Mouse (Mus musculus) CH12.LX (cell line): ENCODE measurements around the gene Casq1. TPM values are rescaled to one million over a fixed set of nuclear protein-coding genes. Genes with fewer than 3 reads are reported as not detected.

Experiments
- DNase-seq: peaks from one replicate; pipeline ENCODE4 v3.0.0-alpha.2; 2013; ENCODE audit errors: extremely low read depth
- H3K27ac ChIP-seq: 2 replicates; pipeline ENCODE4 v1.5.1; 2012; ENCODE audit warnings: low read depth, mild to moderate bottlenecking, control low read depth, moderate library complexity; ENCODE audit not compliant: insufficient read depth
- H3K27me3 ChIP-seq: replicated peaks from 2 replicates; pipeline ENCODE3; 2012; ENCODE audit warnings: inconsistent platforms
- H3K36me3 ChIP-seq, 2 experiments: replicated peaks in 1 of 2; 2 replicates each; pipeline versions ENCODE3 to v1.6.1; 2012; ENCODE audit warnings: inconsistent platforms in 1 of 2, low read length in 1 of 2, mild to moderate bottlenecking in 1 of 2, mixed read lengths in 1 of 2, moderate library complexity in 1 of 2; ENCODE audit not compliant: control insufficient read depth in 1 of 2, insufficient read depth in 1 of 2
- H3K4me1 ChIP-seq, 2 experiments: 2 replicates each; pipeline ENCODE4 v1.6.1; 2012; ENCODE audit warnings: inconsistent platforms in 1 of 2, moderate library complexity in 1 of 2; ENCODE audit not compliant: insufficient read depth in 2 of 2, control insufficient read depth in 1 of 2
- H3K4me2 ChIP-seq: 2 replicates; pipeline ENCODE4 v1.6.1; 2012; ENCODE audit warnings: low read depth, mild to moderate bottlenecking, control low read depth; ENCODE audit not compliant: poor library complexity, insufficient read depth, severe bottlenecking
- H3K4me3 ChIP-seq, 3 experiments: fragments of 150-350 bp in 1 of 3; sonication (generic) in 1 of 3; replicated peaks in 1 of 3; 2 replicates each; pipeline versions ENCODE3 to v1.5.1; 2011 to 2012; ENCODE audit warnings: low read depth in 2 of 3, low read length in 2 of 3, mild to moderate bottlenecking in 2 of 3, moderate library complexity in 2 of 3, control low read depth in 1 of 3, improper control_type of control experiment in 1 of 3, inconsistent platforms in 1 of 3, mixed read lengths in 1 of 3; ENCODE audit not compliant: poor library complexity in 1 of 3
- H3K79me2 ChIP-seq: replicated peaks from 2 replicates; pipeline ENCODE4 v1.6.1; 2012; ENCODE audit warnings: mild to moderate bottlenecking, moderate library complexity; ENCODE audit not compliant: control insufficient read depth, poor library complexity, insufficient read depth, severe bottlenecking; ENCODE audit errors: extremely low read depth
- H3K9ac ChIP-seq: 2 replicates; pipeline ENCODE4 v1.6.1; 2012; ENCODE audit warnings: low read depth, mild to moderate bottlenecking, control low read depth, moderate library complexity; ENCODE audit not compliant: insufficient read depth
- H3K9me3 ChIP-seq: replicated peaks from 2 replicates; pipeline ENCODE3; 2012; ENCODE audit warnings: low read length, inconsistent platforms, mixed read lengths
- CHD1 ChIP-seq: IDR thresholded peaks from 2 replicates; pipeline ENCODE4 v1.6.1; 2012; ENCODE audit warnings: low read depth, low read length, improper control_type of control experiment, inconsistent platforms
- CHD2 ChIP-seq: IDR thresholded peaks from 2 replicates; pipeline ENCODE4 v1.6.1; 2011; ENCODE audit warnings: low read length, improper control_type of control experiment
- CTCF ChIP-seq, 2 experiments: IDR thresholded peaks in 1 of 2; conservative IDR thresholded peaks in 1 of 2; 2 replicates each; pipeline ENCODE4 v1.5.1; 2011 to 2012; ENCODE audit warnings: low read depth in 2 of 2, low read length in 2 of 2, improper control_type of control experiment in 1 of 2, inconsistent platforms in 1 of 2, mild to moderate bottlenecking in 1 of 2, moderate library complexity in 1 of 2
- E2F4 ChIP-seq: IDR thresholded peaks from 2 replicates; pipeline ENCODE4 v1.6.1; 2011; ENCODE audit warnings: low read depth, low read length, improper control_type of control experiment; ENCODE audit not compliant: insufficient replicate concordance
- EP300 ChIP-seq: IDR thresholded peaks from 2 replicates; pipeline ENCODE4 v1.6.1; 2011; ENCODE audit warnings: low read length, improper control_type of control experiment
- ETS1 ChIP-seq: conservative IDR thresholded peaks from 2 replicates; pipeline ENCODE4 v1.6.1; 2012; ENCODE audit warnings: low read depth, mild to moderate bottlenecking, inconsistent platforms, low read length, improper control_type of control experiment, moderate library complexity
- GABPA ChIP-seq: IDR thresholded peaks from 2 replicates; pipeline ENCODE4 v1.6.1; 2012; ENCODE audit warnings: low read depth, low read length, improper control_type of control experiment, inconsistent platforms; ENCODE audit not compliant: insufficient replicate concordance
- HCFC1 ChIP-seq: IDR thresholded peaks from 2 replicates; pipeline ENCODE4 v1.6.1; 2012; ENCODE audit warnings: low read depth, mild to moderate bottlenecking, inconsistent platforms, low read length, improper control_type of control experiment
- IRF4 ChIP-seq: IDR thresholded peaks from 2 replicates; pipeline ENCODE4 v1.6.1; 2014; ENCODE audit warnings: low read depth, mild to moderate bottlenecking, inconsistent platforms, low read length, improper control_type of control experiment
- JUN ChIP-seq: IDR thresholded peaks from 2 replicates; pipeline ENCODE4 v1.6.1; 2011; ENCODE audit warnings: low read depth, mild to moderate bottlenecking, low read length, improper control_type of control experiment, moderate library complexity; ENCODE audit not compliant: insufficient read depth
- JUND ChIP-seq: conservative IDR thresholded peaks from 2 replicates; pipeline ENCODE4 v1.6.1; 2011; ENCODE audit warnings: low read depth, low read length, improper control_type of control experiment
- KAT2A ChIP-seq: IDR thresholded peaks from 2 replicates; pipeline ENCODE4 v1.6.1; 2012; ENCODE audit warnings: low read length, improper control_type of control experiment, inconsistent platforms; ENCODE audit not compliant: insufficient replicate concordance
- MAX ChIP-seq: IDR thresholded peaks from 2 replicates; pipeline ENCODE4 v1.6.1; 2011; ENCODE audit warnings: low read length, improper control_type of control experiment
- MYC ChIP-seq: IDR thresholded peaks from 2 replicates; pipeline ENCODE4 v1.6.1; 2011; ENCODE audit warnings: low read depth, mild to moderate bottlenecking, improper control_type of control experiment, low read length
- NELFE ChIP-seq: IDR thresholded peaks from 2 replicates; pipeline ENCODE4 v1.6.1; 2011; ENCODE audit warnings: low read depth, low read length, improper control_type of control experiment
- PAX5 ChIP-seq: IDR thresholded peaks from 2 replicates; pipeline ENCODE4 v1.6.1; 2012; ENCODE audit warnings: low read length, inconsistent platforms, mixed read lengths
- POLR2A ChIP-seq: IDR thresholded peaks from 2 replicates; pipeline ENCODE4 v1.6.1; 2011; ENCODE audit warnings: low read depth, mild to moderate bottlenecking, improper control_type of control experiment, low read length
- POLR2AphosphoS2 ChIP-seq: IDR thresholded peaks from 2 replicates; pipeline ENCODE4 v1.6.1; 2011; ENCODE audit warnings: low read depth, low read length, improper control_type of control experiment
- RAD21 ChIP-seq: IDR thresholded peaks from 2 replicates; pipeline ENCODE4 v1.6.1; 2011; ENCODE audit warnings: low read depth, mild to moderate bottlenecking, low read length, improper control_type of control experiment, moderate library complexity
- SIN3A ChIP-seq: IDR thresholded peaks from 2 replicates; pipeline ENCODE4 v1.6.1; 2012; ENCODE audit warnings: low read length, improper control_type of control experiment, inconsistent platforms
- SMC3 ChIP-seq: IDR thresholded peaks from 2 replicates; pipeline ENCODE4 v1.6.1; 2011; ENCODE audit warnings: low read depth, low read length, improper control_type of control experiment
- TBP ChIP-seq: conservative IDR thresholded peaks from 2 replicates; pipeline ENCODE4 v1.6.1; 2011; ENCODE audit warnings: low read depth, low read length, improper control_type of control experiment
- TCF12 ChIP-seq: IDR thresholded peaks from 2 replicates; pipeline ENCODE4 v1.6.1; 2014; ENCODE audit warnings: low read depth, mild to moderate bottlenecking, inconsistent platforms, low read length, improper control_type of control experiment
- USF2 ChIP-seq: conservative IDR thresholded peaks from 2 replicates; pipeline ENCODE4 v1.6.1; 2011; ENCODE audit warnings: low read depth, low read length, improper control_type of control experiment
- ZKSCAN1 ChIP-seq: IDR thresholded peaks from 2 replicates; pipeline ENCODE4 v1.6.1; 2012; ENCODE audit warnings: low read depth, inconsistent platforms, low read length, improper control_type of control experiment, borderline replicate concordance
- ZMIZ1 ChIP-seq: IDR thresholded peaks from 2 replicates; pipeline ENCODE4 v1.6.1; 2012; ENCODE audit warnings: low read depth, mild to moderate bottlenecking, inconsistent platforms, low read length, improper control_type of control experiment
- dilution Hi-C: fragments of 300-500 bp; cut with MboI; formaldehyde crosslinking; loops from 2 replicates; pipeline ENCODE4 v1.14.3; 2020; ENCODE audit warnings: low sequenced_read_pairs; ENCODE audit not compliant: extremely low pct_unique_long_range_greater_than_20kb, extremely low pct_ligation_motif_present
- in situ Hi-C: fragments of 300-500 bp; cut with MboI; formaldehyde crosslinking; loops from 3 replicates; pipeline ENCODE4 v1.14.3; 2019; ENCODE audit warnings: low sequenced_read_pairs, low pct_ligation_motif_present, low pct_unique_long_range_greater_than_20kb, mixed read lengths
- polyA plus RNA-seq: library from polyadenylated mRNA; unstranded; fragments of >175 nt; gene quantifications from 2 replicates; pipeline ENCODE4 v1.2.1, GENCODE M21; 2012; ENCODE audit warnings: low read depth; ENCODE audit not compliant: insufficient read length
- total RNA-seq, 2 experiments: library from RNA; depleted of rRNA; stranded (reverse); fragments of 300-350 nt in 1 of 2; fragments of >200 nt in 1 of 2; gene quantifications; 2 replicates each; pipeline ENCODE4 v1.2.3; 2012 to 2014

Gene Casq1
- total and polyA plus RNA-seq, 3 experiments: 0.21 to 0.96 TPM; not detected in 1

DNA sequence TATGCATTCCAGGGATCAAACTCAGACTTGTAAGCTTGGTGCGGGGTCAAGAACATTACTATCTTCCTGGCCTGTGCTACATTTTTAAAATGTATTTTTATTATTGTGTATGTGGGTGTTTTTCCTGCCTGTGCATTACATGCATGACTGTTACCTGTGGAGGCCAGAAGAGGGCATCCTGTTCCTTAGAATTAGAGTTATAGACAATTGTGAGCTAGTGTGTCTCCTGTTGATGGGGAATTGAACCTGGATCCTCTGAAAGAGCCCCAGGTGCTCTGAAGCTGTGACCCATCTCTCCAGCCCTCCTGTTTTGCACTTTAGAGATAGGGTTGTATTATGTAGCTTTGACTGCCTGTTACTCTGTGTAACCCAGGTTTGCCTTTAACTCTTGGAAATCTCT, 57.7 kb downstream of the Casq1 start:
- H3K79me2 ChIP-seq: peaks cover 31% of the 10 kb centered on the region
- H3K27me3 ChIP-seq: no peaks in the 10 kb centered on the region
- H3K4me3 ChIP-seq: no peak overlapping the region
- no peak overlapping the region for H3K9ac ChIP-seq
- TF ChIP-seq SMC3: peak; percentile 59
- TF ChIP-seq RAD21: peak; percentile 64
- TF ChIP-seq IRF4: no peak
- peak; percentile 22 to 76; a peak in 2 of 4 replicates for TF ChIP-seq CTCF (conservative IDR thresholded peaks at IDR 0.05 in 1 of 2, IDR thresholded peaks at IDR 0.05 in 1 of 2; ENCODE audit: low read depth in 2 of 2, low read length in 2 of 2)
- dilution Hi-C loops: no loop called here
- DNase-seq: peak; percentile 41
- in situ Hi-C loops: loop anchor here (5.0 kb wide), 1 partner anchor 90 kb away; no protein-coding TSS in a partner anchor
- peaks cover 23 to 66% of the 10 kb centered on the region in 2 experiments for H3K36me3 ChIP-seq
- no peak overlapping the region for H3K4me2 ChIP-seq
- no peaks in the 10 kb centered on the region for H3K9me3 ChIP-seq
- H3K4me1 ChIP-seq: peaks cover 0 to 45% of the 10 kb centered on the region in 2 experiments; a peak in 2 of 4 replicates
- H3K27ac ChIP-seq: no peak overlapping the region

DNA sequence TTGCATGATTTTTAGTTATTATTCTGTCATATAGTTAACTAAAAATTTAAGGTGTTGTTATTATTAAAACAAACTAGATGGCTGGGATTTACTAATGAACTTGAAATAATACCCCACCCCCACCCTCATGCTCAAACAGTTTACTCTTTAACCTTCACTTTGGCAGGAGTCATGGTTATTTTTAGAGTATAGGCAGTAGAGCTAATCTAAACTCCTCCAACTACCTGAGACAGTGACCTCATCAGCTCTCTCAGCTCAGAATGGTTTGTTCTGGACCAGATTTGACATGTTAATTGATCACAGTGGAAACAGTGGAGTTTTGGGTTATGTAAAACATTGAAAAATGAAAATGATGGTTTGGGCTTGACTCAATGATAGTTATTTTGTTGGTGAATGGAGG, 59.2 kb downstream of the Casq1 start:
- dilution Hi-C loops: no loop called here
- H3K4me2 ChIP-seq: no peak overlapping the region
- in situ Hi-C loops: loop anchor here (5.0 kb wide), 1 partner anchor 92 kb away; no protein-coding TSS in a partner anchor

DNA sequence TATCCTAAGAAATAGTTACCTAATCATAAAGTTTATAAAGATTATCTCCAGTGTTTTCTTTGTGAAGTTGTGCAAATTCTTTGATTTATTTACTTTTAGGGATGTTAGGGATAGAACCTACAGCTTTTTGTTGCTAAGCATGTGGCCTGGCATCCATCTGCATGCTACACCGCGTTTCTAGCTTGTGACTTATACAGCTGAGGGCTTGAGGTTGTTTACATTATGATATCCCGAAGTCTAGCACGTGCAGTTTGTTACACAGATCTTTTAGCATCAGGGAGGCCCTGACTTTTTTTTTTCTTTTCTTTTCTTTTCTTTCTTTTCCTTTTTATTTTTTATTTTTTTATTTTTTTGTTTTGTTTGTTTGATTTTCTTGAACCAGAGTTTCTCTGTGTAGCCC, 59.7 kb downstream of the Casq1 start:
- TF ChIP-seq ZKSCAN1 (no peak), NELFE (no peak), JUN (no peak), RAD21 (no peak), SIN3A (no peak), CTCF (conservative IDR thresholded peaks at IDR 0.05 in 1 of 2, IDR thresholded peaks at IDR 0.05 in 1 of 2; ENCODE audit: low read depth in 2 of 2, low read length in 2 of 2) (no peak), MAX (no peak), ETS1 (no peak), USF2 (no peak), TBP (no peak), SMC3 (no peak), TCF12 (no peak), ZMIZ1 (no peak), E2F4 (no peak), POLR2AphosphoS2 (no peak), HCFC1 (no peak), CHD1 (no peak), EP300 (no peak), PAX5 (no peak)
- Histone ChIP-seq H3K9ac (no peak overlapping the region), H3K27ac (no peak overlapping the region), H3K27me3 (no peaks in the 10 kb centered on the region), H3K9me3 (no peaks in the 10 kb centered on the region), H3K4me2 (no peak overlapping the region), H3K4me1 (peaks cover 0 to 45% of the 10 kb centered on the region in 2 experiments; a peak in 2 of 4 replicates), H3K79me2 (peaks cover 37% of the 10 kb centered on the region), H3K4me3 (no peak overlapping the region), H3K36me3 (peaks cover 10 to 60% of the 10 kb centered on the region in 2 experiments)
- dilution Hi-C loops (no loop called here), in situ Hi-C loops (loop anchor here (5.0 kb wide), 1 partner anchor 92 kb away; no protein-coding TSS in a partner anchor)
- DNase-seq: no peak

More for the DNA sequence above, 59.2 kb downstream of the Casq1 start:
- Histone ChIP-seq H3K36me3 (peaks cover 13 to 62% of the 10 kb centered on the region in 2 experiments), H3K4me1 (peaks cover 0 to 45% of the 10 kb centered on the region in 2 experiments; a peak in 2 of 4 replicates), H3K9ac (no peak overlapping the region), H3K27ac (no peak overlapping the region), H3K9me3 (no peaks in the 10 kb centered on the region), H3K4me3 (no peak overlapping the region), H3K79me2 (peaks cover 39% of the 10 kb centered on the region), H3K27me3 (no peaks in the 10 kb centered on the region)
- DNase-seq: no peak
- no peak for TF ChIP-seq CHD1
- no peak for TF ChIP-seq KAT2A
- no peak for TF ChIP-seq GABPA
- no peak for TF ChIP-seq ZKSCAN1
- TF ChIP-seq CHD2: no peak
- no peak for TF ChIP-seq JUND
- no peak for TF ChIP-seq HCFC1
- no peak for TF ChIP-seq JUN
- no peak for TF ChIP-seq POLR2A
- TF ChIP-seq MYC: no peak
